Mouse (Mus musculus) heart, adult 10 weeks (tissue): ENCODE measurements around the gene Slc41a2. TPM values are rescaled to one million over a fixed set of nuclear protein-coding genes. Genes with fewer than 3 reads are reported as not detected.

Source experiments
- polyA plus RNA-seq: library from polyadenylated mRNA; stranded (reverse); fragments of 350-450 nt; fragmentation: Illumina TruSeq; extraction: RNeasy Lipid Tissue Mini Kit (QIAGEN cat#74804); gene quantifications from one replicate; pipeline ENCODE4 v1.2.3, GENCODE M21; 2014; ENCODE audit warnings: low read depth, low replicate concordance

Gene Slc41a2
- polyA plus RNA-seq = 1.2 TPM

DNA sequence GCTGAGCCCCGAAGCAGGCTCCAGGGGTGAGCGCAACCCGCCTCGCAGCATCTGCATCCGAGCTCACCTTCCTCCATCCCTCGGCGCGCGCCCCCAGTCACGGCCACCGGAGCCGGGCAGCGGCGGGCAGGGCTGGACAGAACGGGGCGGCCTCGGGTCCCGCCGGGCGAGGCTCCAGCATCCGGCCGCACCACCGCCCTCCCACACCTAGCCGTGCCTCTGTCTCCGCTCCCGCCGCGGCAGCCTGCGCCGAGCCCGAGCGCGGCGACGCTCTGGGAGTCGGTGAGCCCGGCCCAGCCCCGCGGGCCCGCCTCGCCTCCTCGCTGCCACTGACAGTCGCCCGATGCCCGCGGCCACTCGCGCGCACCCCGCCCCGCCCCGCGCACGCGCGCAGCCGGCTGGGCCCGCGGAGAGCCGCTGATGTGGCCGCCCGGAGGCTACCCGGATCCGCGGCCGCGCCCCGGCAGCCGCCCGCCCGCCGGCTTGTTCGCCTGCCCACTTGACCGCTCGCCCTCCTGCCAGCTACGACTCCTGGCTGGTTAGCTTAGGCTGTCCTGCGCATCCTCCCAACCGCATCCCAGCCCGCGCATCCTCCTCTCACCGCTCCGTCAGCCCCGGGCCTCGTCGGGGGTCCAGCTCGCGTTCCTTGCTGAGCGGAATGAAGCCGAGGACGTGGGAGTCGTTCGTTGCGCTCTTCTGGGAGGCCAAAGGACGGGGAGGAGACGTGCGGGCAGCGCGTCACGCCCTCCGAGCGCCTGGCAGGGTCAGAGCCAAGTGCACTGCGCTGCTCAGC is at the start of gene Slc41a2:
Gene Slc41a2, minus strand, starts transcription at position 724 of the 793 bp plus-strand sequence.

DNA sequence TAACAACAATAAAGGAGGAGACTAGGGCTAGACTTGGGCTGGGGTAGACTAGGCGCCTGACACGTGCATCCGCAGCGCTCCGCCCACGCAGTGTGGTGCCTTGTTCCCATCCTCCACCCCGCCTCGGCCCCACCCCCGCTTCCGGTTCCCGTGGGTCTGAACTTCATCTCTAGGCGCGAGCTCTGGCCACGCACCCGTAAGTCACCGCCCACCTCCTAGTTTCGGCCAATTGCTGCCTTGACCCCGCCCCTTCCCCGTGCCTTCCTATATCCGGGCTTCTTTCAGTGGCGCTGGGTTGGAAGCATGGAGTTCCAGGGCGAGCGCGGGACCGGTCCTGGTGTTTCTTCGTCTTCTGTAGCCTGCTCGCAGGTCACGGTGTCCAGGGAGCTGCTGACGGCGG is 22.3 kb upstream of the Slc41a2 start, which contains the start of gene D10Wsu102e:
Gene D10Wsu102e, plus strand, starts transcription at position 266 of the 400 bp plus-strand sequence.

Other genes starting within 250 kb of the Slc41a2 start
- 0.24 TPM for gene D10Wsu102e, start 22.3 kb upstream of the Slc41a2 start, polyA plus RNA-seq
- gene Aldh1l2, start 196.3 kb upstream of the Slc41a2 start, polyA plus RNA-seq = 7.3 TPM
- 10.7 TPM for gene Washc4, start 205.9 kb upstream of the Slc41a2 start, polyA plus RNA-seq